Mouse (Mus musculus): ENCODE measurements at regions not wholly inside any gene's neighbourhood (a gene's known extent, or its start where the extent isn't known, plus 50 kb on each side); places are given as distances from the start of the nearest gene placed in this dataset.

DNA sequence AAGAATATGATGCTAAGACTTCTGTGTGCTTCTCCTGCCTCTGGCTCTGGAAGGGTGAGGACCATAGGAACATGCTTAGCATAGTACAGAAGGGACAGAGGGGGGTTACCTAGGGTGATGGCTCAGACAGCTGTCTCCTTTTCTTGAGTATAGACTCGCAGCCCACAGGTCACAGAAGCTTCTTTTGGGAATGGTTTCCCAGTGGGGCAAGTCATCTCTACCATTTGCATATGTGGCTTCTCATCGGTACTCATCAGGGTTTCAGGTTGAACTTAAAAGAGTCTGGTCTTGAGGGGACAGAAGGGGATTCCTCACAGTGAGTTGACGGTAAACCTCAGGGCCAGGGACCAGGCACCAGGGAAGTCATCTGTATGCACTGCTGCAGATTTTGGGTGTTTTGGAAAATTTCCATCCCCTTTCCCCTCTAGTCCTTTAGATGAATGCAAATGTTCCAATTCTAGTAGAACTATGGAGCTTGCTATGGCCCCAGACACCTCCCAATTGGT lies 223.4 kb upstream of the Id2 start:
- no peak for DNase-seq

DNA sequence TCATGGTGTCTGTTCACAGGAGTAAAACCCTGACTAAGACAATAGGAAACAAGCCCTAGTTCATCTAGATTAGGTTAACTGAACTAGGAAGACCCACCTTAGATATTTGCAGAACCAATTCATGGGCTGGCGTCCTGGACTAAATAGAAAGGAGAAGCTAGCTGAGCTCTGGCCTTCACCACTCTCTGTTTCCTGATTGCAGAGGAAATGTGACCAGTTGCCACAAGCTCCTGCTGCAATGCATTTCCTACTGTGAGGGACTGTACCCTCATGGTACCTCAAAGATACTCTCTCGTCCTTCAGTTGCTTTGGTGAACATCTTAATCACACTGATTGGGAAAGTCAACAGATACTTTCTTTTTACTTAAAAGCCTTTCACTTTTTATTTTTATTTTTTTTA lies 222.9 kb upstream of the Id2 start:
- DNase-seq = peak in 1 of 2 experiments; percentile 11

DNA sequence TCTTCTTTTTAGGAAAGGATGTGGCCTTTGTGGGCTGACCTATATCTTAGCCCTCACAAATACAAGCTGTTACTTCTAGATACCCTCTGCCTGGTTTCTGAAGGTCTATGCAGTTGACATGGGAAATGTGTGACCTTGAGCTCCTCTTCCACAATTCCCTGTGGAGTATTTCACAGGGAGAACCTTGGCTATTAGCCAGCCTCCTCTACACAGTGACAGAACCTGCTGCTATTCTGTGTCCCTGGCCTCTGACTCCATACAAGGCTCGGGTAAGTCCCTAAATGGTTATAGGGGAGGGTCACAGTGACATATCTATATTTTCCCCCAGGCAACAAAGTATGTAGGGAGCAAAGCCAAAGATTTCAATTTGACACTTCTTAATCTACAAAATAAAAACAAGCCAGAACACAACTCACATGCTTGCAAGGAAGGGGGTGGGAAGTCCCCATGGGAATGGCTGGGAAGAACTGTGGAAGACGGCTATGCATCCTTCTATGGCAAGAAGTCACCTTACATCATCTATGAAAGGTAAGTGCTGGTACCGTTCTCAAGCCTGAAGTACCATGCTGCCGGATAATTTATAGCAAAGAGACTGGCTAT lies 221.2 kb upstream of the Id2 start:
- DNase-seq = no peak

DNA sequence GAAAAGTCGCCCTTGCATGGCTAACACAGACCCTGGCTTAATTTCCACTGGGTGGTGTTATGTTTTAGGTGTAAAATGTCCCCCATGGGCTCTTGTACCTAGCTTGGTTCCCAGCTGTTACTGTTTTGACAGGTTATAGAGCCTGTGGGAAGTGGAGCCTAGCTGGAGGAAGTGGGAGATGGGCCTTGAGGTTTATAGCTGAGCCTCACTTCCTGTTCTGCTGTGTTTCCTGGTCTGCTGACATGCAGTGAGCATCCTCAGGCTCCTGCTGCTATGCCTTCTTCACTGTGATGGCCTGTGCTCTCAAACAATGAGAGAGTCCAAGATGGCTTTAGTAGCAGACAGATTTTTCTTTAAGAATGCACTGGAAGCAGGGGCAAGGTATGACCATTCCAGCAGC lies 219.0 kb upstream of the Id2 start:
- peak in 1 of 2 experiments; percentile 16 for DNase-seq

DNA sequence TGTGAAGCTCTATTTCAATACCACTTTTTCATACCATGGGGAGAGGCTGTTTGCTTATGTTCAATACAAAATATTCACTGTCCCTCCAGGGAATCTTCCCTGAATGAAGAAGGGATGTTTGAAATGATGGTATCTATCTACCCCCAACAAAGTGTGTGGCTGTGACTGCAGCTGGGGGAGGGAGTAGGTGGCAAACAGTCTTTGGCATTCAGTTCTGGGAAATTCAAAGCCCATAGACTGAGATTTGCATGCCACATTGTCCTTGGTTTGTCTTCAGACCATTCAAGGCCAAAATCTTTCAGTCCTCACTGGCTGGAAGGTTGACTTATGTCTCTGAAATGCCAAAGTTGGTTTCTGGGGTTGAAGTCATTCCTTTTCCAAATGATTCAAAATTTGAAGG lies 216.3 kb upstream of the Id2 start:
- no peak for DNase-seq

DNA sequence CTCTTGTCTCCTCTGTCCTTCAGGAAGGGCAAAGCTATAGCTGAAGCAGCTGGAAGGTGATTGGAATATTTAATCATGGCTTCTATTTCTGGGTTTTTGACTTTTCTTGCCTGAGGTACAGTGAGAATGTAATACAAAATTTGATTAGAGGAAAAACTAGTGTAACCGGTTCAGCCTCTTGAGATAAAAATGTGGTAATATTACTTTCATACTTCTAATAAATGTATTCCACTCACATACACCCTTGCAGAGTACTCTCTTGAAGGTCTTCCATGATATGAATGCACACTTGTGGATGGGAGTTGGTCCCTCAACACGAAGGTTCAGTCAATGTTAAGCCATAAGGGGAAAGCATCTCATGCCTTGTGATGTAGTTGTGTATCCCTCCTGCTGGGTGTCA lies 215.4 kb upstream of the Id2 start:
- DNase-seq = no peak

DNA sequence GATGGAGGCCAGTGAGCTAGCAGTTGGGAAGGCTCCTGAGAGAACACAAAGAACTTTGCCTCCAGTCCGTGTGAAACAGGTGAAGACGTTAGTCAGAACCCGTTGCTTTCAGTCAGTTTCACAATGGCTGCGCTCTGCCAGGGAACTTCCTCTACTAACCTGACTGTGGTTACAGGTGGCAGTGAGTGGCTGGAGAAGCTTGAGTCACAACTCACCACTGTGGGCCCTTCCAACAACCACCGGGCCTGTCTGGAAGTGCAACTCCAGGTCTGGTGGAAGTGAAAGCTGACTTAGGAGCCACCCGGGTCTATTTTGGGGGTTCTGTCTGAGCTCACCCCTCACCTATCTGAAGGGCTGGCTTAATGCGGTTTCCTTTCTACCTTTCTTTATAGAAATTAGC lies 214.8 kb upstream of the Id2 start:
- peak; percentile 59 to 69 for DNase-seq

DNA sequence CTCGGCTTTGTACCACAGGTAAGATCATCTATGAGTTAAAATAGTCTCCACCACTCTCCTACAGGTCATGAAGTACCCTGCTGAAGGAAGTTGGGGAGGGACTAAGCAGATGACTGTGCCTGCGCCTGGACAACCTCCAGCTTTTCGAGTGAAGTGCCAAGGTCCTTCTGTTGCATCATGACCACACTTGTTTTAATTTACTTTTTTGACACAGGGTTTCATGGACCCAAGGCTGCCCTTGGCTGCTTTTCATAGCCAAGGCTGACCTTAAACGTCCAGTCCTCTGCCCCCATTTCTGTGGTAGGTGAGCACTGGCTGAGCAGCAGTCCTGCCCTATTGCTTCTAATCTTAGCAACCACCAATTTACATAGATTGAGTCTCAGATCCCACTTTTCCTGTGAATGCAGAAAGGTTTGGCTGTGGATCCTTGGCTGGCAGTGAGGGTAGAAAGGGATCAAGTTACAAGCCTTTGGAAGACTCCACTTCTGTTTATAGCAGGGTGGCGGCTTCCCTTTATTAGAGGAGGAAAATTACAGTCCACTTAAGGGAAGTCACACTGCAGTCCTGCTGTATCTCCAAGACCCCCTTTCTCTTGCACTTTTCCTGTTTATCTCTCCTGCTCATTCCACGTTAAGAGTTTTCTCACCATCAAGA lies 213.5 kb upstream of the Id2 start:
- DNase-seq = no peak

DNA sequence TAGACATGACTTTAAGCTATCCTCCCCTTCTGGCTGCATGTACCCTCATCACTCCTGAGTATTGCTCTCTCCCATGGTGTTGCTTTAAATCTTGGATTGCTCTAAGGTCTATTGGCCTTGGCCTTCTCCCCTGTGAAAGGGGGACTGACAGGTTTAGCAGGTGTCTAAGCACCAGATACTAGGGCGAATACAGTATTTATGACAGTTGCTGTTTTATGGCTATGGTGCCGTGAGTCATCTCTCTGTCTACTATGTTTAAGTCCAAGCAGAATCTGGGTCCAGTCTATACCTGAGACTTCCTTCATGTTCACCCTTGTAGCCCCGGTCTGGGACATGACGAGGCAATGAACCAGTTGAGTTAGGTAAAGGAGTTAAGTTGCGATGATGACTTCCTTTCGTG lies 212.3 kb upstream of the Id2 start:
- DNase-seq = no peak

DNA sequence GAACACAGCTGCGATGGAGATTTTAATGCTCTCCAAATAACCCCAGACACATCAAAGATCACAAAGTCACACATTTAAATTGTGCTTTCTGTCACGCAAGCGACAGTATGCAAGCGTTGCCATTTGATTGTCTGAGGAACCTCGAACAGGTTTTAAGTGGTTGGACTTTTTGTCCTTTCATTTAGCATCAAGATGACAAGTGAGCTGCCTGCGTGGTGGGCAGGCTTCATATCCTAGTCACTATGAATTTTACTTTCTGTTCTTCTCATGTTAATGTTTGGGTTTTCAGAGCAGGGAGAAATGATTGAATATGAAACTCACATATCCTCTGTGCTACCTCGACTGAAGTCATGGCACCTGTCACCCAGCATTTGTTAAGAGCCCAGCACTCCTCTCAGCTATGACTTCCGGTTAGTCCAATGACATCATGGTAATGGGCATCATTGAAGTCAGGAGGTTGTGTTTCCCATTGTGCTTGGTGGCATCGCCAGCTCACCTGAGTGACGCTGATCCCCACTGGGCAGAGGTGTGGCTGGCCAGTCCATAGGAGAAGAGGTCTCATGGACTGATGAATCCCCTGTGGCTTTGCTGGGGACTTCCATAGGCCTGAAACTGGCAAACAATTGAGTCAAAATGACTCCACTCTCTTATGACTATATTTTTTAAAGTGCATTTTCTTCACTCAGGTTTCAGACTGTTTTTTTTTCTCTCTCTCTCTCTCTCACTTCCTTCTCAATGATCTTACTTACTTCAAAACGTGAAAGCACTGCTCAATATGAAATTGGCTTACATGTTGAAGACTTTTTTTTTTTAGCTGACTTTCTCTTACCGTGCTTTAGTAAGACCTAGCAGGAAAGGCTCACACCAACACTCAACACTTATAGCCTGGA lies 209.1 kb upstream of the Id2 start:
- no peak for DNase-seq

DNA sequence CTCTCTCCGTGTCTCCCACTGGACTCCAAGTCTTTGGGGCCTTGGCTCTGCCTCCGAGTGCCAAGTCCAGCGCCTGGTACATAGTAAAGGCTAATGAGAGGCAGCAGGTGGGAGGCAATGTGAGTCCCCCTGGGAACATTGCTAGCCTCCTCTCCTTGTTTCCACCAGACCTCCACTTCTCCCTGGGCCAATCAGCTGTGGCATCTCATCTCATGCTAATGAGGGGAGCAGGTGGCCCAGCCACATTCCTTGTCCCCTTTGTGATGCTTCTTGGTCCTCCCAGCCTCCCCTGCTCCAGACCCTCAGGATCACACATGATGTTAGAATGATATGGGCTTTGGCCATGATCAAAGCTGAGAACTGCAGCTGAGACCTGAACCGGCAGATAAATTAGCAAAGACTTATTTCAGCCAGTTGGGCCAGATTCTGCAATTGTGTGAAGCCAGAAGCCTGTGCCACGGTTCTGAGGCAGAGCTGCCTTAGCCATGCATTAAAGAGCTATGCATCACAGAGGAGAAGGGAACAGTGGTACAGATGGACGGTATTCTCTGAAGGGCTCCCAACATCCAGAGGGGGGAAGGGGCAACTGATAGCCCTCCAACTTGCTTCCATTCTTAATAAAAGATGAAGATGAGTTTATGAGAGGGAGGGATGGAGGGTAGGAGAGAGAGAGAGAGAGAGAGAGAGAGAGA lies 208.0 kb upstream of the Id2 start:
- DNase-seq = no peak

DNA sequence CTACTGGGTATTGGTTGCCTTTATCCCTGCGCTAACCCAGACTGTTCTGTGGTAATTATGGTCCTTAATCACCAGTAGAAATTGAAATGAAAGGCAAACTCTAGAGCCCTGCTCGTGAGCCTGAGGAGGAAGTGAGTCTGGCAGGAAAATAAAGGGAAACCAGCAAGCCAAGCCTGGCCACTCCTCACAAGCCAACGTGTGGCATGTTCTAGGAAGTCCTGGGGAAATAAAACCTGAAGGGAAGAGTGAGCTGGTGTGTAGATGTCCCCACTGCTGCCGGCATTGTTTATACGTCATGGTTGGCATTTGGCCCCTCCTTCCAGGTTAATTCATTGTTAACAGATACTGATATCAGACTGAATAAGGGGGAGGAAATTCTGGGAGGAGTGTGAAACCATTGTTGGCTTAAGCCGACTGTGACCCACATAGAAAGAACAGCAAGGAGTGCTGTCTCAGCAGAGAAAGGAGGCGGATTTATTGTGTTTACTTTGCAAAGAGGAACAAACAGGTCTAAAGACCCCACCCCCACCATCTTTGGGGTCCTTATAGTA lies 206.6 kb upstream of the Id2 start:
- no peak for DNase-seq

DNA sequence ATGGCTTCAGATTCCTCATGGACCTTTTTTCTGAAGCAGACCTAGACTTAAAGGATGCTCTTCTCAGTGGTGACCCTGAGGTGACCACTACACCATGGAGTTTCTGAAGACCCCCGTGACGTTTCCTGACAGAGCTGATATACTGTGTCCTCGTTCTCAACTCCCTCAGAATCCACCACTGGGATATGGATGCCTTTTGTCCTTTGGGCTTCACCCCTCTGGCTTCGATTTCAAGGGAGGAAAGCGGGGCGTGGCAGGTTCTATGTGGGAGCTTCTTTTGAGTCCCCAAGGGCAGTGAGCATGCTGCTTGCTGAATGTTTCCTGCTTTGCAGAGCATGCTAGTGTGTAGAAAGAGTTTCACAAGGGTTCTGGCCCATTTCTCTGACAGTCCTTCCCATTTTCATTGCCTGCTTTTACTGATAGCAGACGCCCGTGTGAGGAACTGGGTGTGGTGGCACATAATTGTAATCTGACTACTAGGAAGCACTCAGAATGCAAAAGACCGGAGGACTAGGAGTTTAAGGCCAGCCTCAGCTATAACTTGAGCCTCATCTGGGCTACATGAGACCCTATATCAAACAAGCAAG lies 204.0 kb upstream of the Id2 start:
- no peak for DNase-seq

DNA sequence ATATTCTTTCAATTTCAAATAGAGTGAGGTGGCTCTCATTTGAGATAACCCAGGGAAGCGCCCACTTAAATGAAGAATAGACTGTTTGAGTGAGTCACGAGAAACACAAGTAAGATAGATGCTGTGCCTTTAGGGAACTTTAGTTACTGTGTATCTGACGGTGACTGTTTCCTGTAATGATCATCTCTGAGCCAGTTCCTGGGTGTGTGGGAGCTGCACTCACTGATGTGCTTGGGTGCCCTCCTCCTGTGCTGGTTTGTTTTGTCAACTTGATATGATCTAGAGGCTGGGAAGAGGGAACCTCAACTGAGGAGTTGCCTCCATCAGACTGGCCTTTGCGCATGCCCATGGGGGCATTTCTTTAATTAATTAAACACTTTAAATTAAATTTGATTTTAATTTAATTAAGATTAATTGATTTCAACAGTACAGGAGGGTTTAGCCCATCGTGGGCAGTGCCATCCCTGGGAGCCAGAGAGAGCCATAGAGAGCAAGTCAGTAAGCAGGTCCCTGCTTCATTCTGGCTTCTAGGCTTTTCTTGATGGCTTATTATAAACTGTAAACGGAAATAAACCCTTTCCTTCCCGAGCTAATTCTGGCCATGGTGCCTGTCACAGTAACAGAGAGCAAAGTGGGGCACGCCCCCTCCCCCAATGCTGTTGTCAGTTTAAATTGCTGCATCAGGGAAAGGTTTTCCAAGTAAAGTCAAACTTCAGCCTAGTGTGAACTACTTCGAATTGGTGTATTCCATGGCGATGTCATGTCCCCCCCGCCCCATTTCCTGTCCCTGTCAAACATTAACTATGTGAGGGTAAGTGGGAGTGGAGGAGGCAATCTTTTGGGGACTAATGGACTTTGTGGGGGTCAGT lies 202.9 kb upstream of the Id2 start:
- peak in 1 of 2 experiments; percentile 9 for DNase-seq

DNA sequence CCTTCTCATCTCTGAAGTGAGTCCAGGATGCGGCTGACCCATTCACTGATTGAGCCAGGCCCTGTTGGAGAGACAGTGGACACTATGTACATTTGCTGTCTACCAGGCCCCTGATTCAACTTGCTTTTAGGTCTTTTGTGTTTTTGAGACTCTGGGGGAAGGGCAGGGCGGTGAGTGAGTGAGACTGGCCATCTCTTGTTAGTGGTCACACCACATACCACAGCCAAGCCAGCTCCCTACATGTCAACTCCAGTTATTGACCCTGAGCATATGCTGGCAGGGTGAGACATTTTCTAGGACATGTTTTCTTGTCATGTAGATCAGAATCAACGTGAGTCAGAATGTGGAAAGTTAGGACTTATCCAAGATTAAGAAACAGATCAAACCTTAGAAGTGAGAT lies 201.8 kb upstream of the Id2 start:
- no peak for DNase-seq

DNA sequence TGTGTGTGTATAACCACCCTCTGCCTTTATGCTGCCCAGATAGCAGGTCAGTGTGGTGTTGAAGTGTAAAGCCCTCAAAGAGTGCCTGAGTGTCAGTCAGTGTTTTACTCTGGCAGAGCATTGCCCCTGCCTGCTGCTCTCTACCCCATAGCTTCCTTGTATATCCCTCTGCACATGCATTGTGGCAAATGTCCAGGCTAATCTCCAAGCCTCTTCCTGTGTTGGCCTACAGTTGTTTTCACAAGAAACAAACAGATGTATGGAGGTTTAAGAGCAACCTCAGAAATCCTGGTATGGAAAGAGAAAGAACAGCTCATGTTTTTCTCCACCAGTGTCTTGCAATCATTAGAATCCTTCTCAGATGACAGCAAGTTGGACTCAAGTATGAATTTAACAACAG lies 201.0 kb upstream of the Id2 start:
- no peak for DNase-seq

DNA sequence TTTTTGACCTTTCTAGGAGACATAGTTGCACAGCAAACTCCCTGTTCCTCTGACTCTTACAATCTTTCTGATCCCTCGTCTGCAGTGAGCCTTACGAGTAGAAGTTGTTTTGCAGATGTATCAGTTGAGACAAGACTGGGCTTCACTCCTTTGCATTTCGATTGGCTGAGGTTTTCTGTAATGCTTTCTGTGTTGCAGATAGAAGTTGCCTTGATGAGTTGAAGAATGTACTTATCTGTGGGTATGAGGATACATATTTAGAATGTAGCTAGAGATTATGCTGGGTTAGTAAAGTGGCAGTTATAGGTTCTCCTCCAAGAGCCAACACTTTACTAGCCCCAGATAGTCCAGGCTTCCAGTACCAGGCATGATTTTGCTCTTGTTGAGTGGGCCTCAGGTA lies 199.7 kb upstream of the Id2 start:
- no peak for DNase-seq

DNA sequence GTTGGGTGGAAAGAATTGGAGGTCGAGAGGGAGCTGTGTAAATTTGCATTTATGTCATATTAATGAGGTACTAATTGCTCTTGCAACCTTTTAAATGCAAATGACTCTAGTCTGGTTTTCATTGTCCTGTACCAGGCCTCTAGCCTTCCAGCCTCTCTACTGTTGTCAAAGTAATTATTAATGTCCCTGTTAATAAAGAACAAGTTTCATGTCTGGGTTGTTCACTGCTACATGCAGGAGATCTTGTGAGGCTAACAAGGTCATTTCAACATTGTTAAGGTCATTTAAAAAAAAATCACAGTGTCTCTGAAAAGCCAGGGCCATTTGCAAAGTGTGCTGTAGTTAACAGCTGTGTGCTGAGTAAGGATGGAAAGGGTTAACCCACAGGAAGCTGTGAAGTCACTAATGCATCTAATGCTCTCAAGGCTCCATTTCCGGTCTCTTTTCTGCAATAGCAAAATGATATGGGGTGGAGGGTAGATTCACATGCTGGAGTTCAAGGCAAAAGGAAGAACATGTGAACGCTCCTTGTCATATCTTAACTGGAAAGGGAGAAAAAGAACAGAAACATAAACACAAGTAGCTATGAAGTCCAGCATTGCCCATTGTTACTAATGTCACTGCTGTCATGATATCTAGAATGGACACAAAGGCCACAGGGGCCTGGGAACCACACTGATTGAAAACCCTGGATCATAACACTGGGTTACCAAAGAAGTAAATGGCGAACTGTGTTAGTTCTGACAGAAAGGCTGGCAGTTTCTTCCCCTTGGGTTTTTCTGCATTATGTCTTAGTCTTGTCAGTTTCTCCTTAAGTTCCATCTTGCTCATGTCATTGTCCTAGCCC lies 197.5 kb upstream of the Id2 start:
- peak in 1 of 2 experiments; percentile 23 for DNase-seq

DNA sequence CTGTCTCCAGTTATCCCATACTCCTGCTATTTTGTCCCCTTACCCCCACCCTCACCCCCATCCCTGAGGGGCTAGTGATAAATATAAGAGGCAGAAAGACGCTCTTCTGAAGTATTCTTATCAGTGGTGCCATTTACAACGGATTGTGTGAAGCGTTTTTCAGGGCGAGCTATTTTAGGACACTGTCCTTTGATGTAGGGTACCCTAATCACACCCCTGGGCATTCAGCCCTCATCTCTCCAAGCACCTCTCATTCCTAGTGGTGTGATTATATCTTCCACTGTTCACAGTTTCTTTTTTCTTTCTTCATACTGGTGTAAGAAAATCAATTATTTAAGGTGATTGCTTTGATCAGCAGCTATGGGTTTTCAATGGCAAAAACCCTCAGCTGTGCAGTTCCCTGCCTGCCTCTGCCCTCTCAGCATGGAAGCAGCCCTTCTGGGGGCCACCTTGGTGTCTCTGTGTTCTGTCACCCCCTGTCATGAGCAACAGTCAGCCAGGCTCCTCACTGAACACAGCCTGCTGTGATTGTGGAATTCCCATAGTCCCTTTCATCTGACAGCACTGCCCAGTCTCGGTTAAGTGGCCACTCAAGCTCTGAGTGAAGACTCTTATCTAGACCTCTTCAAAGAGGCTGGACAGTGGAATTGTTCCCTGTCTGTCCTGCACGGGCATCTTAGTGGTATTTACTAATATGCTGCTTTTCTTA lies 196.7 kb upstream of the Id2 start:
- no peak for DNase-seq

DNA sequence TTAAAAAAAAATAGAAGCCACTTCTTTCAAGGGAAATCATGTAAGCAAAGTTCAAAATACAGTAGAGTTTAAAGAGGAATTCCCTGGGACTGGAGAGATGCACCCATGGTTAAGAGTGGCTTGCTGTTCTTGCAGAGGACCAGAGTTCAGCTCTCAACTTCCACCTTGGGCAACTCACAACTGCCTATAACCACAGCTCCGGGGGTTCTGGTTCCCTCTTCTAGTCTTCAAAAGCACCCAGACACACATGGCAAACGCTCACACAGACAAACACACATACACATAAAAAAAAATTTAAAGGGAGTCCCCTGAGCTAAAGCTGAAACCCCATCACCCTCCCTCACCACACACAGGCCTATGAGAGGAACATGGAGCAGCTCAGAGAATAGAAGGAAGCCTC lies 192.4 kb upstream of the Id2 start:
- no peak for DNase-seq
